Mouse (Mus musculus) liver, adult (tissue): ENCODE measurements around the gene Lsp1.

Experiments
- GATA4 ChIP-seq: IDR thresholded peaks from 2 replicates; pipeline ENCODE4 v1.6.1; 2014; ENCODE audit warnings: mild to moderate bottlenecking, low read length; ENCODE audit not compliant: insufficient replicate concordance

Gene Lsp1

GRCm38 (mm10) chr7:142459299-142459691, 1.3 kb upstream of the Lsp1 start:
- TF ChIP-seq GATA4, result no peak

GRCm38 (mm10) chr7:142461446-142461845, 837 bp downstream of the Lsp1 start:
- no peak for TF ChIP-seq GATA4

GRCm38 (mm10) chr7:142462190-142462589, 1.6 kb downstream of the Lsp1 start:
- no peak for TF ChIP-seq GATA4

GRCm38 (mm10) chr7:142462594-142463078, 2.0 kb downstream of the Lsp1 start:
- no peak for TF ChIP-seq GATA4

GRCm38 (mm10) chr7:142470171-142470691, 9.6 kb downstream of the Lsp1 start:
- no peak for TF ChIP-seq GATA4

- no peak for TF ChIP-seq GATA4
Measured at GRCm38 (mm10) chr7:142470808-142471413, 10.3 kb downstream of the Lsp1 start.

- TF ChIP-seq GATA4, result no peak
Measured at GRCm38 (mm10) chr7:142471414-142471861, 10.8 kb downstream of the Lsp1 start.

- TF ChIP-seq GATA4, result no peak
Measured at GRCm38 (mm10) chr7:142471884-142472570, 11.4 kb downstream of the Lsp1 start.

- no peak for TF ChIP-seq GATA4
Measured at GRCm38 (mm10) chr7:142472936-142473335, 12.3 kb downstream of the Lsp1 start.

- no peak for TF ChIP-seq GATA4
Measured at GRCm38 (mm10) chr7:142473476-142473875, 12.9 kb downstream of the Lsp1 start.

- TF ChIP-seq GATA4, result no peak
Measured at GRCm38 (mm10) chr7:142474799-142475198, 14.2 kb downstream of the Lsp1 start.

- TF ChIP-seq GATA4, result no peak
Measured at GRCm38 (mm10) chr7:142475641-142476040, 15.0 kb downstream of the Lsp1 start.

GRCm38 (mm10) chr7:142476271-142476670, 15.7 kb downstream of the Lsp1 start:
- TF ChIP-seq GATA4, result no peak

GRCm38 (mm10) chr7:142476795-142477452, 16.3 kb downstream of the Lsp1 start:
- no peak for TF ChIP-seq GATA4

GRCm38 (mm10) chr7:142478001-142478400, 17.4 kb downstream of the Lsp1 start:
- no peak for TF ChIP-seq GATA4

- no peak for TF ChIP-seq GATA4
Measured at GRCm38 (mm10) chr7:142478574-142478973, 18.0 kb downstream of the Lsp1 start.

- no peak for TF ChIP-seq GATA4
Measured at GRCm38 (mm10) chr7:142479307-142479706, 18.7 kb downstream of the Lsp1 start.

GRCm38 (mm10) chr7:142479886-142480285, 19.3 kb downstream of the Lsp1 start:
- no peak for TF ChIP-seq GATA4
